Mouse (Mus musculus): Measurements from ENCODE around the gene Chmp1a. TPM values are rescaled to one million over a fixed set of nuclear protein-coding genes. Genes with fewer than 3 reads are reported as not detected.
"Not testable (repeated sequence)": the region's sequence is repeated elsewhere in the genome, so short reads cannot be mapped to it uniquely, and the experiment has no call there.

Chmp1a gene
- total RNA-seq (2021), result 10 to 100 TPM; 53.9 to 69.1 TPM

GRCm38 (mm10) chr8:123212321-123213117 is at the start of gene Chmp1a, which contains the start of gene Spata33:
Gene Chmp1a, minus strand, starts transcription at chr8:123212763.
Gene Spata33, plus strand, starts transcription at chr8:123212832.
- intact Hi-C loops (cut with DNase I), result no loop called here
- peak; percentile 83 to 91 for DNase-seq

- DNase-seq; intact Hi-C loops (cut with DNase I): not testable (repeated sequence)
Measured at GRCm38 (mm10) chr8:123257593-123257992, 45.0 kb upstream of the Chmp1a start.

DNA sequence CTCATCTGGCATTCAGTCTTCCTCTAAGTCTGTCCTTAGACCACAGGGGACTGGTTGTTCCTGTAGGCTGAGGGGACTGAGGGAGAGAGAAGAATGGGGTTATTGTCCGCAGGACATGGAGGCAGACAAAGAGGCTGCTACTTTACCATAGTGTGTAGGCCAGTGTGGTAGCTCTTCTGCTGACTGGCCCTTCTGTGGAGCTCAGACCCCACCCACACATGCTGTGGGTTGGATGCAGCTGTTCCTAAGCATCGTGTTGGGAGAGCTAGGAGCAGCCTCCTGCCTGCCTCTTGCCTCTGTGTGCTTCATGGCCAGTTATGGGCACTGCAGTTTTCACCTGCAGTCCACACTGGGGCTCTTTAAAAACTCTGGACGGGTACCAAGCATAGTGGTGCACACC is 44.6 kb upstream of the Chmp1a start:
- intact Hi-C loops (cut with DNase I), result no loop called here
- no peak for DNase-seq

- intact Hi-C loops (cut with DNase I), result no loop called here
- DNase-seq, result no peak
Measured at GRCm38 (mm10) chr8:123255170-123255569, 42.6 kb upstream of the Chmp1a start.

- intact Hi-C loops (cut with DNase I), result no loop called here
- peak; percentile 88 to 91 for DNase-seq
Measured at GRCm38 (mm10) chr8:123254099-123254885, 41.7 kb upstream of the Chmp1a start, which contains the start of the genes Zfp276 and Vps9d1. Gene Zfp276, plus strand, starts transcription at chr8:123254195. Gene Vps9d1, minus strand, starts transcription at chr8:123254348.

- intact Hi-C loops (cut with DNase I), result no loop called here
- no peak for DNase-seq
Measured at GRCm38 (mm10) chr8:123253451-123254098, 41.0 kb upstream of the Chmp1a start.

DNA sequence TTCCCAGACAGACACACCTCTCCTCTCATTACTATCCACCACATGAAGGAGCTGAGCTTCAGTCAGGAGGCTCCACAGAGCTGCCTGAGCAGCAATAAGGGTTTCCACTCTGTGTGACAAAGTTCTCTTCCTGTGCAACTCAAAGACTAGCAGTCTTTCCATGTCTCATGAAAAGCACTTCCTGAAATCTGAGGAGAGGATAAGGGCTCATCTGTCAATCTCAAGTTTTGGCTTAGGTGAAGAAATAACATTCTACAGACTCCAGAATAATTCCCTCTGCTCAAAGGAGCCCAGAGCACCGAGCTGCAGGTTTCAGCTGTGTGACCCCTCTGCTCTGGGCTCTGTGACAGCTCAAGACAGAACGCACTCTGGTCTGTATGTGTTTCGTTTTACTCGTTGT is 40.4 kb upstream of the Chmp1a start:
- intact Hi-C loops (cut with DNase I), result no loop called here
- no peak for DNase-seq

GRCm38 (mm10) chr8:123250940-123251339 is 38.4 kb upstream of the Chmp1a start:
- DNase-seq, result no peak
- intact Hi-C loops (cut with DNase I), result no loop called here

DNA sequence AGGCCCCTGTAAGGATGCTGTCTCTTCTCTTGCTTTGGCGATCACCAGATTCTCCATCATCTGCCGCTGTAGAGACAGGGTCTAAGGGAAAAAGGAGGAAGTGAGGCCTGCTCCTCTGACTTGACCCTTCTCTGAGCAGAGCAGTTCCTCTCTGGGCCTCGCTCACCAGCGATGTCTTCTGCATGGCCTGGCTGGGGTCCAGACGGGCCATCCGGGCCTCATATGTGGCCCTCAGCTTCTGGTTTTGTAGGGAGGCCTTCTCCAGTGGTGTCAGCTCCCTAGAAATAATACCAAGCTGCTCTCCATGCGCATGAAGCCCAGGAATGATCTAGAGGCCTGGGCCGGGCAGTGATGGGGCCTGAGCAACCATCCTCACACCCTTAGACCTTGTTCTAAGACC is 36.0 kb upstream of the Chmp1a start:
- DNase-seq, result no peak

GRCm38 (mm10) chr8:123247748-123248147 is 35.2 kb upstream of the Chmp1a start:
- intact Hi-C loops (cut with DNase I), result no loop called here
- no peak for DNase-seq

More for the DNA sequence above, 36.0 kb upstream of the Chmp1a start:
- intact Hi-C loops (cut with DNase I), result no loop called here

DNA sequence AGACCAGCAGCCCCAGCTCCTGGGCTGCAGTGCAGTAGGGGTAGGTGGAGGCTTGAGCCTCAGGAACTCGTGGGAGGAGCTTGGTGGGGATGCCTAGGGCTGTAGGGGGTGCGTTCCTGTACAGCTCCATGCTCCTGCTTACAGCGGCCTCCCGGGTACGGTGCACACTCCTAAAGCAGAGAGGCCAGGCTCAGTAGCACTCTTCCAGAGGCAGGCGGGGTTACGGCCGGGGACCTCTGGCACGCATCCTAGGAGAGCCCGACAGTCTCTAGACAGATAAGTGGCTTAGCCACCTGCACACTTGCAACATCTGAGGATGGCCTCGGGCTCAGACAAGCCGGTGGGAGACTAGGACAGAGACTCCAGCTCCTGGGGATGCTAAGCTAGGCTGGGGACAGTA is 33.0 kb upstream of the Chmp1a start:
- intact Hi-C loops (cut with DNase I), result no loop called here
- no peak for DNase-seq

GRCm38 (mm10) chr8:123244382-123244781 is 31.8 kb upstream of the Chmp1a start:
- intact Hi-C loops (cut with DNase I), result no loop called here
- DNase-seq, result no peak

- intact Hi-C loops (cut with DNase I), result no loop called here
- DNase-seq, result no peak
Measured at GRCm38 (mm10) chr8:123243053-123243452, 30.5 kb upstream of the Chmp1a start.

DNA sequence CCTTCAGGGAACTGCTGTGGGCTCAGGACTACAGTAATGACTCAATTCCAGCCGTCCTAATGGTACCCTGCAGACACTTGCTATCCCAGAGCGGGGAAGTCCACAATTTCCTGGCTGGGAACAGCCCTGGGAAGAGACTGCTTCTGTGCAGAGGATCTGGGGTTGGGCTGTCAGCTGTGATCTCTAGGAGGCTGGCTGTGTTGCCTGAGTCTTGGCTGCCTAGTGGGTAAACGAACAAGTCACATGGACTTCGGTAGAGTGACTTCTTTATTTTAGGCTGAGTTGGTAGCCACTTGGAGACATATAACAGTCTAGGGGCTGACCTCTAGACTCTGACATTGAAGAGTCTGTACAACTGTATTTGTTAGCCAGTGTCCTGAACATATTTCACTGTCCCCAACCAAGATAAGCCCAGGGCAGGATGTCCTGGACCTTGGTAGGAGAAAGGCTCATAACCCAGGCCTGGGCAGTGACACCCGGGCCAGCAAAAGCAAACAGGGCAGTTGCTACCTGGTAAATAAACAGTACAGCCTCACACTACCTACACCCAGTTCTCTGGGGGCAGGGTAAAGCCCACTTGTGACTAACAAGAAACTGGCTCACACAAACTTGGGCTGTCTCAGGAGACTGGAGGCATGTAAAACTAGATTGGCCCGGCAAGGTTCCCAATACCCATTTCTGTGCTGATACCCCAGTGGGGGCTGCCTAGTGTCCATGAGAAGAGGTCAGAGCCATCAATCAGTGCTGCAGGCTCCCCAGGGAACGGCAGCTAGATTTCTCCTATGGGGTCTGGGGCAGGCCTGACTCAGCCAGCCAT is 29.8 kb upstream of the Chmp1a start:
- no peak for DNase-seq
- intact Hi-C loops (cut with DNase I), result no loop called here

GRCm38 (mm10) chr8:123239398-123239797 is 26.8 kb upstream of the Chmp1a start:
- intact Hi-C loops (cut with DNase I), result no loop called here
- DNase-seq, result no peak

GRCm38 (mm10) chr8:123235520-123236497 is 23.2 kb upstream of the Chmp1a start, which contains the start of gene Spata2l:
Gene Spata2l, minus strand, starts transcription at chr8:123236233.
- intact Hi-C loops (cut with DNase I), result no loop called here
- peak; percentile 80 to 83 for DNase-seq

GRCm38 (mm10) chr8:123234918-123235519 is 22.5 kb upstream of the Chmp1a start:
- intact Hi-C loops (cut with DNase I), result no loop called here
- no peak for DNase-seq

GRCm38 (mm10) chr8:123233760-123234159 is 21.2 kb upstream of the Chmp1a start:
- intact Hi-C loops (cut with DNase I), result no loop called here

GRCm38 (mm10) chr8:123233300-123233699 is 20.7 kb upstream of the Chmp1a start:
- intact Hi-C loops (cut with DNase I), result no loop called here
- DNase-seq, result no peak

More at GRCm38 (mm10) chr8:123233760-123234159, 21.2 kb upstream of the Chmp1a start:
- DNase-seq, result no peak

Data from heart, postnatal 36 days (tissue).